Mouse (Mus musculus) embryonic facial prominence, embryonic 11.5 days (tissue): Measurements from ENCODE around the gene Olfr703. TPM values are rescaled to one million over a fixed set of nuclear protein-coding genes. Genes with fewer than 3 reads are reported as not detected.

Experiments
- ATAC-seq: fragments of 200-750 bp; cut with Nextera tagmentation; replicated peaks from 2 replicates; pipeline ENCODE4 v1.8.0; 2017; ENCODE audit warnings: low read depth; ENCODE audit not compliant: insufficient number of reproducible peaks, low FRiP score, low TSS enrichment
- DNase-seq: peaks from one replicate; pipeline ENCODE4 v3.0.0-alpha.2; 2015; ENCODE audit warnings: low spot score
- H3K27ac ChIP-seq: fragments of 300-500 bp; sonication (generic); replicated peaks from 2 replicates; pipeline ENCODE4 v1.5.1; 2014; ENCODE audit warnings: mild to moderate bottlenecking, low read depth, low read length, control low read depth
- H3K27me3 ChIP-seq: fragments of 300-500 bp; sonication (generic); 2 replicates; pipeline ENCODE4 v1.6.1; 2014; ENCODE audit warnings: mild to moderate bottlenecking, low read length, moderate library complexity, mixed read lengths; ENCODE audit not compliant: control insufficient read depth, insufficient read depth
- H3K36me3 ChIP-seq: fragments of 300-500 bp; sonication (generic); replicated peaks from 2 replicates; pipeline ENCODE4 v1.6.1; 2014; ENCODE audit warnings: low read depth, mild to moderate bottlenecking, low read length, moderate library complexity, mixed read lengths; ENCODE audit not compliant: control insufficient read depth, insufficient read depth
- H3K4me1 ChIP-seq: fragments of 300-500 bp; sonication (generic); 2 replicates; pipeline ENCODE4 v1.6.1; 2014; ENCODE audit warnings: low read length, mixed read lengths; ENCODE audit not compliant: control insufficient read depth, insufficient read depth
- H3K4me2 ChIP-seq: fragments of 300-500 bp; sonication (generic); 2 replicates; pipeline ENCODE4 v1.6.1; 2014; ENCODE audit warnings: low read depth, mild to moderate bottlenecking, control low read depth, low read length, moderate library complexity
- H3K4me3 ChIP-seq: fragments of 300-500 bp; sonication (generic); 2 replicates; pipeline ENCODE4 v1.5.1; 2014; ENCODE audit warnings: low read depth, low read length, control low read depth
- H3K9ac ChIP-seq: fragments of 300-500 bp; sonication (generic); replicated peaks from 2 replicates; pipeline ENCODE4 v1.6.1; 2014; ENCODE audit warnings: mild to moderate bottlenecking, control low read depth, low read length
- H3K9me3 ChIP-seq: fragments of 300-500 bp; sonication (generic); replicated peaks from 2 replicates; pipeline ENCODE4 v1.6.1; 2016; ENCODE audit warnings: mild to moderate bottlenecking, low read length, inconsistent platforms, mixed read lengths; ENCODE audit not compliant: control insufficient read depth
- WGBS: fragments of 180-500 bp; shearing (Covaris S2); extraction: QIAGEN DNeasy Blood & Tissue Kit; methylation state at CpG from one replicate; pipeline ENCODE4 v1.1.7; 2014; 5-methylcytosine and 5-hydroxymethylcytosine counted together
- polyA plus RNA-seq: library from polyadenylated mRNA; unstranded; fragments of >200 nt; fragmentation: Nextera tagmentation; extraction: Ambion mirVana; gene quantifications from 2 replicates; pipeline ENCODE4 v1.2.1, GENCODE M21; 2014

Gene Olfr703
- polyA plus RNA-seq, result not detected in 2 replicates

- Histone ChIP-seq H3K36me3 (no peaks in the 10 kb centered on the region), H3K4me1 (no peaks in the 10 kb centered on the region), H3K9ac (no peak within 1 kb of the TSS), H3K9me3 (no peaks in the 10 kb centered on the region), H3K27ac (no peak within 1 kb of the TSS), H3K4me2 (no peak within 1 kb of the TSS), H3K27me3 (no peaks in the 10 kb centered on the region), H3K4me3 (no peak within 1 kb of the TSS)
- no peak for DNase-seq
- WGBS, result 71% methylated on average over 2 of the region's 2 CpGs
- no peak for ATAC-seq
Measured at GRCm38 (mm10) chr7:106843060-106843459, at the start of gene Olfr703. TSS of gene Olfr703 (plus strand) at chr7:106843360.

DNA sequence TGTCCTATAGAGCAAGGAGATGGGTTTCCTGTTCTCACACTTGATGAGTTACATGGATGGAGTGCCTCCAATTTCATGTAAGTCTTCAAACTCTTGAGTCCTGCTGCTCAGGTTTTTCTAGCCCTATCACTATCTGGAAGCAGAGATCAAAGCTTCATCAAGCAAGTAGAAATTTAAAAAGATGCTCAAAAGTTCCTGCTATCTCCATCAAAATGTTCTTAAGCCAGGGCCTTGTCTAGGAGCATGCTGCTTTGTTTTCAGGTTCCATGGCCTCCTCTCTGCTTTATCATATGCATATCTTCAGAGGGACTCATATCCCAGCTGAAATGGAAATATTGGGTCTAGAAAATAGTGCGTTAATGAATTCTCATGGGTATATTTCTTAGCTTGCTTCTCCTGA lies 34.4 kb upstream of the Olfr703 start, which contains the start of gene Olfr700:
Gene Olfr700, minus strand, starts transcription at position 101 of the 400 bp plus-strand sequence.
- no peak within 1 kb of the TSS for H3K27ac ChIP-seq
- no peak within 1 kb of the TSS for H3K4me3 ChIP-seq
- no peak within 1 kb of the TSS for H3K9ac ChIP-seq
- DNase-seq (no peak), ATAC-seq (no peak)
- 100% methylated on average over 1 of the region's 1 CpGs for whole genome bisulfite sequencing
- H3K36me3 ChIP-seq, result no peaks in the 10 kb centered on the region
- no peaks in the 10 kb centered on the region for H3K9me3 ChIP-seq
- no peak within 1 kb of the TSS for H3K4me2 ChIP-seq
- no peaks in the 10 kb centered on the region for H3K27me3 ChIP-seq
- no peaks in the 10 kb centered on the region for H3K4me1 ChIP-seq

GRCm38 (mm10) chr7:106813829-106814228 lies 29.3 kb upstream of the Olfr703 start, which contains the start of gene Olfr701:
TSS of gene Olfr701 (plus strand) at chr7:106814129.
- Histone ChIP-seq H3K36me3 (no peaks in the 10 kb centered on the region), H3K27me3 (no peaks in the 10 kb centered on the region), H3K9me3 (no peaks in the 10 kb centered on the region), H3K9ac (no peak within 1 kb of the TSS), H3K4me3 (no peak within 1 kb of the TSS), H3K27ac (no peak within 1 kb of the TSS), H3K4me1 (no peaks in the 10 kb centered on the region), H3K4me2 (no peak within 1 kb of the TSS)
- ATAC-seq (no peak), DNase-seq (no peak)
- 79% methylated on average over 2 of the region's 2 CpGs for WGBS

- Histone ChIP-seq H3K9me3 (no peaks in the 10 kb centered on the region), H3K27me3 (no peaks in the 10 kb centered on the region), H3K4me1 (no peaks in the 10 kb centered on the region), H3K36me3 (no peaks in the 10 kb centered on the region), H3K9ac (no peak overlapping the region), H3K4me3 (no peak overlapping the region), H3K27ac (no peak overlapping the region), H3K4me2 (no peak overlapping the region)
- DNase-seq (peak; percentile 5), ATAC-seq (no peak)
- 69% methylated on average over 2 of the region's 2 CpGs for WGBS
Measured at GRCm38 (mm10) chr7:106815775-106816174, 27.4 kb upstream of the Olfr703 start.

GRCm38 (mm10) chr7:106818414-106818813 lies 24.7 kb upstream of the Olfr703 start:
- no peak overlapping the region for H3K4me2 ChIP-seq
- H3K9me3 ChIP-seq, result no peaks in the 10 kb centered on the region
- ATAC-seq, result no peak
- H3K9ac ChIP-seq, result no peak overlapping the region
- DNase-seq, result no peak
- no peak overlapping the region for H3K27ac ChIP-seq
- no peak overlapping the region for H3K4me3 ChIP-seq
- no peaks in the 10 kb centered on the region for H3K4me1 ChIP-seq
- H3K27me3 ChIP-seq, result no peaks in the 10 kb centered on the region
- no peaks in the 10 kb centered on the region for H3K36me3 ChIP-seq

- Histone ChIP-seq H3K36me3 (no peaks in the 10 kb centered on the region), H3K4me3 (no peak within 1 kb of the TSS), H3K27me3 (no peaks in the 10 kb centered on the region), H3K9ac (no peak within 1 kb of the TSS), H3K9me3 (no peaks in the 10 kb centered on the region), H3K4me2 (no peak within 1 kb of the TSS), H3K27ac (no peak within 1 kb of the TSS), H3K4me1 (no peaks in the 10 kb centered on the region)
- DNase-seq, result no peak
- ATAC-seq, result no peak
Measured at GRCm38 (mm10) chr7:106833793-106834192, 9.4 kb upstream of the Olfr703 start, which contains the start of gene Olfr702. TSS of gene Olfr702 (minus strand) at chr7:106833893.

GRCm38 (mm10) chr7:106862885-106863284 lies 19.7 kb downstream of the Olfr703 start, which contains the start of gene Olfr704:
TSS of gene Olfr704 (plus strand) at chr7:106863185.
- Histone ChIP-seq H3K4me2 (no peak within 1 kb of the TSS), H3K27me3 (no peaks in the 10 kb centered on the region), H3K36me3 (no peaks in the 10 kb centered on the region), H3K9ac (no peak within 1 kb of the TSS), H3K4me1 (no peaks in the 10 kb centered on the region), H3K27ac (no peak within 1 kb of the TSS), H3K9me3 (no peaks in the 10 kb centered on the region), H3K4me3 (no peak within 1 kb of the TSS)
- ATAC-seq, result no peak
- no peak for DNase-seq

GRCm38 (mm10) chr7:106876791-106877190 lies 33.6 kb downstream of the Olfr703 start, which contains the start of gene Olfr705:
TSS of gene Olfr705 (minus strand) at chr7:106876891.
- Histone ChIP-seq H3K36me3 (no peaks in the 10 kb centered on the region), H3K9ac (no peak within 1 kb of the TSS), H3K9me3 (no peaks in the 10 kb centered on the region), H3K27me3 (no peaks in the 10 kb centered on the region), H3K4me3 (no peak within 1 kb of the TSS), H3K4me2 (no peak within 1 kb of the TSS), H3K27ac (no peak within 1 kb of the TSS), H3K4me1 (no peaks in the 10 kb centered on the region)
- ATAC-seq (no peak), DNase-seq (no peak)
- WGBS, result 84% methylated on average over 3 of the region's 3 CpGs
